Mouse (Mus musculus) midbrain, embryonic 10.5 days (tissue): Measurements from ENCODE around the gene Sag. TPM values are rescaled to one million over a fixed set of nuclear protein-coding genes. Genes with fewer than 3 reads are reported as not detected.

Experiments
- DNase-seq: peaks from one replicate; pipeline ENCODE4 v3.0.0-alpha.2; 2017; ENCODE audit warnings: low spot score
- H3K27ac ChIP-seq: fragments of 300-500 bp; sonication (generic); replicated peaks from 2 replicates; pipeline ENCODE4 v1.5.1; 2016; ENCODE audit warnings: mild to moderate bottlenecking
- H3K27me3 ChIP-seq: fragments of 300-500 bp; sonication (generic); 2 replicates; pipeline ENCODE4 v1.6.1; 2016; ENCODE audit warnings: low read depth, mild to moderate bottlenecking; ENCODE audit not compliant: poor library complexity, severe bottlenecking
- H3K36me3 ChIP-seq: fragments of 300-500 bp; sonication (generic); 2 replicates; pipeline ENCODE4 v1.6.1; 2016; ENCODE audit warnings: mild to moderate bottlenecking, moderate library complexity
- H3K4me1 ChIP-seq: fragments of 300-500 bp; sonication (generic); 2 replicates; pipeline ENCODE4 v1.6.1; 2016
- H3K4me3 ChIP-seq: fragments of 300-500 bp; sonication (generic); 2 replicates; pipeline ENCODE4 v1.5.1; 2016; ENCODE audit warnings: mild to moderate bottlenecking, moderate library complexity
- H3K9me3 ChIP-seq: fragments of 300-500 bp; sonication (generic); replicated peaks from 2 replicates; pipeline ENCODE4 v1.6.1; 2016; ENCODE audit warnings: mild to moderate bottlenecking
- WGBS: fragments of 180-500 bp; shearing (Covaris S2); methylation state at CpG from one replicate; pipeline ENCODE4 v1.1.7; 2016; 5-methylcytosine and 5-hydroxymethylcytosine counted together
- polyA plus RNA-seq: library from polyadenylated mRNA; unstranded; fragments of >200 nt; fragmentation: Nextera tagmentation; extraction: Ambion mirVana; gene quantifications from 2 replicates; pipeline ENCODE4 v1.2.1, GENCODE M21; 2016

Sag gene
- polyA plus RNA-seq, 1 experiment from 2014 or later: 2.7 TPM

- H3K27me3 ChIP-seq: no peaks in the 10 kb centered on the region
- H3K4me3 ChIP-seq: no peak overlapping the region
- H3K36me3 ChIP-seq: peaks cover 92% of the 10 kb centered on the region
- no peaks in the 10 kb centered on the region for H3K4me1 ChIP-seq
- H3K27ac ChIP-seq: no peak overlapping the region
- WGBS: 93% methylated on average over 8 of the region's 8 CpGs
- DNase-seq: no peak
- H3K9me3 ChIP-seq: no peaks in the 10 kb centered on the region
These were observed 13.8 kb upstream of the Sag start for GRCm38 (mm10) chr1:87789665-87790064.

- 90% methylated on average over 4 of the region's 4 CpGs for WGBS
- Histone ChIP-seq H3K9me3 (no peaks in the 10 kb centered on the region), H3K27me3 (no peaks in the 10 kb centered on the region), H3K4me1 (no peaks in the 10 kb centered on the region), H3K36me3 (peaks cover 75% of the 10 kb centered on the region), H3K27ac (no peak overlapping the region), H3K4me3 (no peak overlapping the region)
- DNase-seq: no peak
These were observed 10.9 kb upstream of the Sag start for GRCm38 (mm10) chr1:87792438-87793137.

- peaks cover 70% of the 10 kb centered on the region for H3K36me3 ChIP-seq
These were observed 10.4 kb upstream of the Sag start for GRCm38 (mm10) chr1:87793138-87793449.

GRCm38 (mm10) chr1:87797702-87798101 lies 5.8 kb upstream of the Sag start:
- Histone ChIP-seq H3K27me3 (no peaks in the 10 kb centered on the region), H3K27ac (no peak overlapping the region), H3K4me3 (no peak overlapping the region), H3K4me1 (no peaks in the 10 kb centered on the region), H3K9me3 (no peaks in the 10 kb centered on the region), H3K36me3 (peaks cover 30% of the 10 kb centered on the region)
- no peak for DNase-seq
- 89% methylated on average over 1 of the region's 1 CpGs for WGBS

More at GRCm38 (mm10) chr1:87793138-87793449, 10.4 kb upstream of the Sag start:
- Histone ChIP-seq H3K27ac (no peak overlapping the region), H3K4me1 (no peaks in the 10 kb centered on the region), H3K4me3 (no peak overlapping the region), H3K9me3 (no peaks in the 10 kb centered on the region), H3K27me3 (no peaks in the 10 kb centered on the region)
- no peak for DNase-seq
- WGBS: 96% methylated on average over 6 of the region's 6 CpGs

- WGBS: 84% methylated on average over 2 of the region's 2 CpGs
- no peaks in the 10 kb centered on the region for H3K9me3 ChIP-seq
- H3K36me3 ChIP-seq: peaks cover 24% of the 10 kb centered on the region
- no peak overlapping the region for H3K4me3 ChIP-seq
- no peaks in the 10 kb centered on the region for H3K27me3 ChIP-seq
- H3K4me1 ChIP-seq: no peaks in the 10 kb centered on the region
- H3K27ac ChIP-seq: no peak overlapping the region
- no peak for DNase-seq
These were observed 5.2 kb upstream of the Sag start for GRCm38 (mm10) chr1:87798306-87798705.

- no peak overlapping the region for H3K4me3 ChIP-seq
- no peaks in the 10 kb centered on the region; the same call in 1 of the 2 replicates for H3K9me3 ChIP-seq
- WGBS: 90% methylated on average over 1 of the region's 1 CpGs
- H3K4me1 ChIP-seq: no peaks in the 10 kb centered on the region
- no peak for DNase-seq
- no peaks in the 10 kb centered on the region for H3K27me3 ChIP-seq
- H3K36me3 ChIP-seq: no peaks in the 10 kb centered on the region
- no peak overlapping the region for H3K27ac ChIP-seq
These were observed 4.3 kb downstream of the Sag start for GRCm38 (mm10) chr1:87807751-87808150.

- Histone ChIP-seq H3K4me3 (no peak overlapping the region), H3K36me3 (no peaks in the 10 kb centered on the region), H3K27me3 (no peaks in the 10 kb centered on the region), H3K4me1 (no peaks in the 10 kb centered on the region), H3K9me3 (no peaks in the 10 kb centered on the region; the same call in 1 of the 2 replicates), H3K27ac (no peak overlapping the region)
- 95% methylated on average over 7 of the region's 7 CpGs for WGBS
- DNase-seq: no peak
These were observed 7.9 kb downstream of the Sag start for GRCm38 (mm10) chr1:87811391-87811790.

GRCm38 (mm10) chr1:87812061-87812460 lies 8.6 kb downstream of the Sag start:
- WGBS: 90% methylated on average over 10 of the region's 10 CpGs
- H3K4me1 ChIP-seq: no peaks in the 10 kb centered on the region
- no peak for DNase-seq
- no peaks in the 10 kb centered on the region for H3K27me3 ChIP-seq
- H3K27ac ChIP-seq: no peak overlapping the region
- H3K36me3 ChIP-seq: no peaks in the 10 kb centered on the region
- no peak overlapping the region for H3K4me3 ChIP-seq
- no peaks in the 10 kb centered on the region; the same call in 1 of the 2 replicates for H3K9me3 ChIP-seq

- H3K4me1 ChIP-seq: no peaks in the 10 kb centered on the region
- WGBS: 85% methylated on average over 6 of the region's 6 CpGs
These were observed 9.7 kb downstream of the Sag start for GRCm38 (mm10) chr1:87813155-87813554.

GRCm38 (mm10) chr1:87813681-87814080 lies 10.2 kb downstream of the Sag start:
- Histone ChIP-seq H3K4me3 (no peak overlapping the region), H3K9me3 (no peaks in the 10 kb centered on the region; the same call in 1 of the 2 replicates), H3K27ac (no peak overlapping the region), H3K27me3 (no peaks in the 10 kb centered on the region), H3K36me3 (no peaks in the 10 kb centered on the region), H3K4me1 (no peaks in the 10 kb centered on the region)
- 78% methylated on average over 7 of the region's 7 CpGs for WGBS
- DNase-seq: no peak

More at GRCm38 (mm10) chr1:87813155-87813554, 9.7 kb downstream of the Sag start:
- DNase-seq: no peak
- H3K27ac ChIP-seq: no peak overlapping the region
- H3K27me3 ChIP-seq: no peaks in the 10 kb centered on the region
- H3K36me3 ChIP-seq: no peaks in the 10 kb centered on the region
- no peaks in the 10 kb centered on the region; the same call in 1 of the 2 replicates for H3K9me3 ChIP-seq
- no peak overlapping the region for H3K4me3 ChIP-seq

- 91% methylated on average over 10 of the region's 10 CpGs for WGBS
- Histone ChIP-seq H3K4me1 (peaks cover 7% of the 10 kb centered on the region), H3K9me3 (no peaks in the 10 kb centered on the region), H3K36me3 (no peaks in the 10 kb centered on the region), H3K27ac (no peak overlapping the region), H3K27me3 (no peaks in the 10 kb centered on the region), H3K4me3 (no peak overlapping the region)
- DNase-seq: no peak
These were observed 21.0 kb downstream of the Sag start for GRCm38 (mm10) chr1:87824420-87824995.

- 89% methylated on average over 5 of the region's 5 CpGs for WGBS
- H3K27ac ChIP-seq: no peak overlapping the region
- no peak overlapping the region for H3K4me3 ChIP-seq
- no peak for DNase-seq
- no peaks in the 10 kb centered on the region for H3K27me3 ChIP-seq
- no peaks in the 10 kb centered on the region for H3K9me3 ChIP-seq
- no peaks in the 10 kb centered on the region for H3K36me3 ChIP-seq
- peaks cover 12% of the 10 kb centered on the region for H3K4me1 ChIP-seq
These were observed 21.8 kb downstream of the Sag start for GRCm38 (mm10) chr1:87825281-87825680.

- H3K9me3 ChIP-seq: no peaks in the 10 kb centered on the region
- 90% methylated on average over 6 of the region's 6 CpGs for WGBS
- no peak overlapping the region for H3K4me3 ChIP-seq
- no peak for DNase-seq
- H3K4me1 ChIP-seq: peaks cover 12% of the 10 kb centered on the region
- no peak overlapping the region for H3K27ac ChIP-seq
- H3K36me3 ChIP-seq: no peaks in the 10 kb centered on the region
- H3K27me3 ChIP-seq: no peaks in the 10 kb centered on the region
These were observed 22.5 kb downstream of the Sag start for GRCm38 (mm10) chr1:87825991-87826390.
